Mouse (Mus musculus): ENCODE measurements around the gene Olfr597. TPM values are rescaled to one million over a fixed set of nuclear protein-coding genes. Genes with fewer than 3 reads are reported as not detected.
"Not testable (repeated sequence)": the region's sequence is repeated elsewhere in the genome, so short reads cannot be mapped to it uniquely, and the experiment has no call there.

Gene Olfr597
- polyA plus RNA-seq (2016; fragmentation: Nextera tagmentation; extraction: Ambion mirVana) = not detected in 2 replicates

- not testable (repeated sequence) for H3K27me3 ChIP-seq (ENCODE audit: low read depth, poor library complexity, severe bottlenecking); H3K27ac ChIP-seq (replicated peaks); H3K9me3 ChIP-seq (replicated peaks); H3K4me1 ChIP-seq; DNase-seq (ENCODE audit: low spot score); H3K36me3 ChIP-seq; H3K4me3 ChIP-seq
- 95% methylated on average over 2 of the region's 2 CpGs for WGBS
Observed at GRCm38 (mm10) chr7:103316015-103316414, at the start of gene Olfr597. Gene Olfr597, plus strand, starts transcription at chr7:103316315.

GRCm38 (mm10) chr7:103305348-103305747 lies 10.8 kb upstream of the Olfr597 start, which contains the start of gene Olfr596:
Gene Olfr596, plus strand, starts transcription at chr7:103305648.
- H3K9me3 ChIP-seq (replicated peaks); H3K36me3 ChIP-seq; H3K27me3 ChIP-seq (ENCODE audit: low read depth, poor library complexity, severe bottlenecking); H3K27ac ChIP-seq (replicated peaks); H3K4me3 ChIP-seq; H3K4me1 ChIP-seq; DNase-seq (ENCODE audit: low spot score): not testable (repeated sequence)
- 88% methylated on average over 2 of the region's 2 CpGs for WGBS

- Histone ChIP-seq H3K27me3 (ENCODE audit: low read depth, poor library complexity, severe bottlenecking) (no peaks in the 10 kb centered on the region), H3K4me1 (no peaks in the 10 kb centered on the region), H3K36me3 (no peaks in the 10 kb centered on the region), H3K4me3 (no peak within 1 kb of the TSS), H3K27ac (replicated peaks) (no peak within 1 kb of the TSS), H3K9me3 (replicated peaks) (no peaks in the 10 kb centered on the region)
- no peak for DNase-seq (ENCODE audit: low spot score)
Observed at GRCm38 (mm10) chr7:103323268-103323667, 7.2 kb downstream of the Olfr597 start, which contains the start of gene Olfr598. Gene Olfr598, plus strand, starts transcription at chr7:103323568.

- Histone ChIP-seq H3K9me3 (replicated peaks) (no peaks in the 10 kb centered on the region), H3K4me3 (no peak within 1 kb of the TSS), H3K4me1 (no peaks in the 10 kb centered on the region), H3K36me3 (no peaks in the 10 kb centered on the region), H3K27me3 (ENCODE audit: low read depth, poor library complexity, severe bottlenecking) (no peaks in the 10 kb centered on the region), H3K27ac (replicated peaks) (no peak within 1 kb of the TSS)
- no peak for DNase-seq (ENCODE audit: low spot score)
- 89% methylated on average over 1 of the region's 1 CpGs for WGBS
Observed at GRCm38 (mm10) chr7:103335617-103336016, 19.5 kb downstream of the Olfr597 start, which contains the start of gene Olfr599. Gene Olfr599, plus strand, starts transcription at chr7:103335917.

GRCm38 (mm10) chr7:103349569-103349968 lies 33.5 kb downstream of the Olfr597 start, which contains the start of gene Olfr600:
Gene Olfr600, minus strand, starts transcription at chr7:103349669.
- Histone ChIP-seq H3K4me1 (no peaks in the 10 kb centered on the region), H3K4me3 (no peak within 1 kb of the TSS), H3K9me3 (replicated peaks) (no peaks in the 10 kb centered on the region), H3K36me3 (no peaks in the 10 kb centered on the region), H3K27me3 (ENCODE audit: low read depth, poor library complexity, severe bottlenecking) (no peaks in the 10 kb centered on the region), H3K27ac (replicated peaks) (no peak within 1 kb of the TSS)
- no peak for DNase-seq (ENCODE audit: low spot score)

GRCm38 (mm10) chr7:103362555-103362954 lies 46.4 kb downstream of the Olfr597 start, which contains the start of gene Olfr601:
Gene Olfr601, minus strand, starts transcription at chr7:103362655.
- Histone ChIP-seq H3K27me3 (ENCODE audit: low read depth, poor library complexity, severe bottlenecking) (no peaks in the 10 kb centered on the region), H3K36me3 (no peaks in the 10 kb centered on the region), H3K27ac (replicated peaks) (no peak within 1 kb of the TSS), H3K9me3 (replicated peaks) (no peaks in the 10 kb centered on the region), H3K4me1 (no peaks in the 10 kb centered on the region), H3K4me3 (no peak within 1 kb of the TSS)
- DNase-seq (ENCODE audit: low spot score) = no peak
- WGBS = 95% methylated on average over 1 of the region's 1 CpGs

Small RNA genes lying within 50 kb of the gene (microRNA-seq; reads per million reads assigned to microRNA genes)
- gene Gm23550 = not detected

Other genes with a start within 250 kb of the Olfr597 start
- not detected in 2 replicates for gene Olfr584, start 234.4 kb upstream of the Olfr597 start, polyA plus RNA-seq (2016; fragmentation: Nextera tagmentation; extraction: Ambion mirVana)
- gene Olfr585, start 218.6 kb upstream of the Olfr597 start, polyA plus RNA-seq (2016; fragmentation: Nextera tagmentation; extraction: Ambion mirVana) = not detected in 2 replicates
- not detected in 2 replicates for gene Olfr586, start 190.7 kb upstream of the Olfr597 start, polyA plus RNA-seq (2016; fragmentation: Nextera tagmentation; extraction: Ambion mirVana)
- not detected in 2 replicates for gene Olfr588-ps1, start 175.4 kb upstream of the Olfr597 start, polyA plus RNA-seq (2016; fragmentation: Nextera tagmentation; extraction: Ambion mirVana)
- not detected in 2 replicates for gene Olfr589, start 160.0 kb upstream of the Olfr597 start, polyA plus RNA-seq (2016; fragmentation: Nextera tagmentation; extraction: Ambion mirVana)
- not detected in 2 replicates for gene Olfr591, start 138.0 kb upstream of the Olfr597 start, polyA plus RNA-seq (2016; fragmentation: Nextera tagmentation; extraction: Ambion mirVana)
- not detected in 2 replicates for gene Olfr592, start 131.5 kb upstream of the Olfr597 start, polyA plus RNA-seq (2016; fragmentation: Nextera tagmentation; extraction: Ambion mirVana)
- gene Olfr593, start 104.5 kb upstream of the Olfr597 start, polyA plus RNA-seq (2016; fragmentation: Nextera tagmentation; extraction: Ambion mirVana) = not detected in 2 replicates
- gene Olfr594, start 99.3 kb upstream of the Olfr597 start, polyA plus RNA-seq (2016; fragmentation: Nextera tagmentation; extraction: Ambion mirVana) = not detected in 2 replicates
- gene Usp17ld, start 63.8 kb upstream of the Olfr597 start, polyA plus RNA-seq (2016; fragmentation: Nextera tagmentation; extraction: Ambion mirVana) = not detected in 2 replicates
- gene Olfr596, start 10.7 kb upstream of the Olfr597 start, polyA plus RNA-seq (2016; fragmentation: Nextera tagmentation; extraction: Ambion mirVana) = not detected in 2 replicates
- gene Olfr598, start 7.3 kb downstream of the Olfr597 start, polyA plus RNA-seq (2016; fragmentation: Nextera tagmentation; extraction: Ambion mirVana) = not detected in 2 replicates
- gene Olfr599, start 19.6 kb downstream of the Olfr597 start, polyA plus RNA-seq (2016; fragmentation: Nextera tagmentation; extraction: Ambion mirVana) = not detected in 2 replicates
- gene Olfr600, start 33.4 kb downstream of the Olfr597 start, polyA plus RNA-seq (2016; fragmentation: Nextera tagmentation; extraction: Ambion mirVana) = not detected in 2 replicates
- gene Olfr601, start 46.3 kb downstream of the Olfr597 start, polyA plus RNA-seq (2016; fragmentation: Nextera tagmentation; extraction: Ambion mirVana) = not detected in 2 replicates
- gene Olfr603, start 69.9 kb downstream of the Olfr597 start, polyA plus RNA-seq (2016; fragmentation: Nextera tagmentation; extraction: Ambion mirVana) = not detected in 2 replicates
- gene Usp17lc, start 98.8 kb downstream of the Olfr597 start, polyA plus RNA-seq (2016; fragmentation: Nextera tagmentation; extraction: Ambion mirVana) = not detected in 2 replicates
- gene Olfr605, start 129.1 kb downstream of the Olfr597 start, polyA plus RNA-seq (2016; fragmentation: Nextera tagmentation; extraction: Ambion mirVana) = not detected in 2 replicates
- gene Olfr606, start 132.7 kb downstream of the Olfr597 start, polyA plus RNA-seq (2016; fragmentation: Nextera tagmentation; extraction: Ambion mirVana) = not detected in 2 replicates
- not detected in 2 replicates for gene Olfr607, start 147.8 kb downstream of the Olfr597 start, polyA plus RNA-seq (2016; fragmentation: Nextera tagmentation; extraction: Ambion mirVana)
- gene Olfr608, start 153.6 kb downstream of the Olfr597 start, polyA plus RNA-seq (2016; fragmentation: Nextera tagmentation; extraction: Ambion mirVana) = not detected in 2 replicates
- gene Olfr609, start 181.7 kb downstream of the Olfr597 start, polyA plus RNA-seq (2016; fragmentation: Nextera tagmentation; extraction: Ambion mirVana) = not detected in 2 replicates
- not detected in 2 replicates for gene Olfr610, start 195.8 kb downstream of the Olfr597 start, polyA plus RNA-seq (2016; fragmentation: Nextera tagmentation; extraction: Ambion mirVana)
- gene Olfr611, start 204.5 kb downstream of the Olfr597 start, polyA plus RNA-seq (2016; fragmentation: Nextera tagmentation; extraction: Ambion mirVana) = not detected in 2 replicates
- not detected in 2 replicates for gene Olfr612, start 226.4 kb downstream of the Olfr597 start, polyA plus RNA-seq (2016; fragmentation: Nextera tagmentation; extraction: Ambion mirVana)
- not detected in 2 replicates for gene Olfr613, start 231.8 kb downstream of the Olfr597 start, polyA plus RNA-seq (2016; fragmentation: Nextera tagmentation; extraction: Ambion mirVana)
- gene Olfr615, start 239.8 kb downstream of the Olfr597 start, polyA plus RNA-seq (2016; fragmentation: Nextera tagmentation; extraction: Ambion mirVana) = not detected in 2 replicates

Data from midbrain, embryonic 10.5 days (tissue).